Mouse (Mus musculus) ES-E14 (cell line): Measurements from ENCODE around the gene Fkbp10.

Experiments used
- CHD2 ChIP-seq: IDR thresholded peaks from 2 replicates; pipeline ENCODE4 v1.6.1; 2014; ENCODE audit warnings: mild to moderate bottlenecking, low read depth, low read length, inconsistent platforms
- HCFC1 ChIP-seq: IDR thresholded peaks from 2 replicates; pipeline ENCODE4 v1.6.1; 2012; ENCODE audit warnings: low read length, inconsistent platforms, borderline replicate concordance; ENCODE audit not compliant: insufficient read depth
- MAFK ChIP-seq: IDR thresholded peaks from 2 replicates; pipeline ENCODE4 v1.6.1; 2014; ENCODE audit warnings: mild to moderate bottlenecking, low read depth, low read length, inconsistent platforms; ENCODE audit not compliant: insufficient read depth

DNA sequence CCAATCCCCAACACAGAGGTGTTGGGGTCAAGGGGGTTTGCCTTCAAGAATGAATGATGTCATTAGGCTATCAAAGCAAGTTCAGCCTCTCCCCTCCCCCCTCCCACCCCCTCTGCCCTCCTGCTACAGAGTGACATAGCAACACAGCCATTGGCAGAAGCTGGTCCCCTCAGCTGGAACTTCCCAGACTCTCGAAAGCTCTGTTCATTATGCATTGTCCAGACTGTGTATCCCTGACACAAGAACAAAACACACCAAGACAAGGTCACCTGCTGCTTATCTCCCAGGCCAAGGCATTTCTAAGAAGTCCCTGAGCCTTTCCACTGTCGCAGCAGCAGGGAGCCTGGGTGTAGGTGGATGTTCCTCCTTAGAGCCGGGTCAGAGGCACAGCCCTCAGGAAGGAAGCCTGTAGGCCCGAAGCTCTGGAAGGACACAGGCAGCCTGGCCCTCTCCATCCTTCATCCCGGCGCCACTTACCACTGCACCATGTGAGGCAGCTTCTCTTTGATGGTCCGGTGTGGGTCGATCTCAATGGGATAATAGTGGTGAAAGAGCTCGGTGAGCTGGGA is 20.3 kb downstream of the Fkbp10 start:
- no peak for TF ChIP-seq HCFC1
- no peak for TF ChIP-seq MAFK
- TF ChIP-seq CHD2, result no peak
